Mouse (Mus musculus): ENCODE data around the gene Cpsf6. TPM values are rescaled to one million over a fixed set of nuclear protein-coding genes. Genes with fewer than 3 reads are reported as not detected.

Gene Cpsf6
- polyA plus RNA-seq, 1 experiment from 2014 or later, result 140 TPM

DNA sequence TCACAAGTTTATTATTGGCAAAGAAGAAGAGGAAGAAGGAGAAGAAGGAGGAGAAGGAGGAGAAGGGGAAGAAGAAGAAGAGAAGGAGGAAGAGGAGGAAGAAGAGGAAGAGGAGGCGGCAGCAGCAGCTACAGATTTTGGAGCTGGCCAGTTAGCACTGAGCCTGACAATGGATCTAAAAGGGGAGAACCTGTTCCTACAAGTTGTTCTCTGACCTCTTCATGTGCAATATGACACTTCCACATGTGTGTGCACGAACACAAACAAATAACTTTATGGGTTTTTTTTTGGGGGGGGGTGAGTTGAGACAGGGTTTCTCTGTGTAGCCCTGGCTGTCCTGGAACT is 5.2 kb upstream of the Cpsf6 start:
- no peak overlapping the region for H3K4me2 ChIP-seq (ENCODE audit: low read length)
- 89% methylated on average over 2 of the region's 2 CpGs for WGBS
- no peaks in the 10 kb centered on the region for H3K27me3 ChIP-seq (ENCODE audit: control insufficient read depth, insufficient read depth, low read depth, low read length)
- H3K4me1 ChIP-seq (ENCODE audit: control insufficient read depth, insufficient read depth, low read length), result no peaks in the 10 kb centered on the region
- H3K9ac ChIP-seq (ENCODE audit: low read depth, low read length), result no peak overlapping the region
- H3K27ac ChIP-seq (ENCODE audit: low read length), result no peak overlapping the region
- no peaks in the 10 kb centered on the region for H3K9me3 ChIP-seq (replicated peaks; ENCODE audit: control insufficient read depth, low read length, poor library complexity, severe bottlenecking)
- no peaks in the 10 kb centered on the region for H3K36me3 ChIP-seq (ENCODE audit: control insufficient read depth, insufficient read depth, low read length)
- no peak overlapping the region for H3K4me3 ChIP-seq (ENCODE audit: low read depth, low read length)
- ATAC-seq, result no peak

DNA sequence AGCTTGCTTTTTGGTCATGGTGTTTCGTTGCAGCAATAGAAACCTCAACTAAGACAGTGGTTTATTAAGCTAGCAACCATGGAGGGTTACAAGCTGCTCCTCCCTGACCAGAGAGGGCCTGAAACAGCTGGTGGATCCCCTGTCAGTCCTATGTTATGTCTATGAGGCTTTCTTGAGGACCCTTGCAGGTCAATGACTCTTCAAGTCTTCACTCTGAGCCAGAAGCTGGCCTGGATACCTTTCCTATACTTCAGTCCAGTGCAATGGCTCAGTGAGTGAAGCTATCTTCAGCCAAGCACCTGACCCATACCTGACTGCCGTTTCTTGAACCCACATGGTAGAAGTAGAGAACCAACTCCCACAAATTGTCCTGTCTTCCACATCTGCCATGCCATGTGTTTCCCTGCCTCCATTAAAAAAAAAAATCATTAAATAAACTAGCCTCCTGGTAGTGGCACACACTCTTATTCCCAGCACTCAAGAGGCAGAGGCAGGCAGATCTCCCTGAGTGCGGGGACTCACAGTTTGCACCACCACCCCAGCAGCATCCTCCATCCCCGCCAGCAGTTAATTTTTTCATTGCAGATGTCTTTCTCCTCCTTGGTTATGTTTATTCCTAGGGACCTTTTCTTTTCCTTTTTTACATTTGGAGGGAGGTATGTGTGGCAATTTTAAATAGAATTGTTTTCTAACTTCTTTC is 4.7 kb upstream of the Cpsf6 start:
- Histone ChIP-seq H3K9me3 (replicated peaks; ENCODE audit: control insufficient read depth, low read length, poor library complexity, severe bottlenecking) (no peaks in the 10 kb centered on the region), H3K27ac (ENCODE audit: low read length) (no peak overlapping the region), H3K4me3 (ENCODE audit: low read depth, low read length) (no peak overlapping the region), H3K9ac (ENCODE audit: low read depth, low read length) (no peak overlapping the region), H3K4me1 (ENCODE audit: control insufficient read depth, insufficient read depth, low read length) (no peaks in the 10 kb centered on the region), H3K36me3 (ENCODE audit: control insufficient read depth, insufficient read depth, low read length) (no peaks in the 10 kb centered on the region), H3K27me3 (ENCODE audit: control insufficient read depth, insufficient read depth, low read depth, low read length) (no peaks in the 10 kb centered on the region), H3K4me2 (ENCODE audit: low read length) (no peak overlapping the region)
- no peak for ATAC-seq
- WGBS, result 88% methylated on average over 4 of the region's 4 CpGs

DNA sequence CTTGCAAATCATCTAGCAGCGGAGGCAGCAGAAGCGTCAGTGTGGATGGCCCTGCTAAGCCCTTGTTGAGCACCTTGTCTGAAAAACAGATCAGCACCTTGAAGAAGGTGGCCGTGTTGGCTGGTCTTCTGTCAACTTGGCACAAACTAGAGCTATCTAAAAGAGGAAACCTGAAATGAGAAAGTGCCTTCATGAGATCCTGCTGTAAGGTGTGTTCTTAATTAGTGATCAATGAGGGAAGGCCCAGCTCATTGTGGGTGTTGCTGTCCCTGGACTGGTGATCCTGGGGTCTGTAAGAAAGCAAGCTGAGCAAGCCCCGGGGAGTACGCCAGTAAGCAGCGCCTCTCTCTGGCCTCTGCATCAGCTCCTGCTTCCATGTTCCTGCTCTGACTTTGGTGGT is 4.1 kb upstream of the Cpsf6 start:
- ATAC-seq, result no peak
- Histone ChIP-seq H3K27me3 (ENCODE audit: control insufficient read depth, insufficient read depth, low read depth, low read length) (no peaks in the 10 kb centered on the region), H3K4me3 (ENCODE audit: low read depth, low read length) (no peak overlapping the region), H3K27ac (ENCODE audit: low read length) (no peak overlapping the region), H3K4me1 (ENCODE audit: control insufficient read depth, insufficient read depth, low read length) (no peaks in the 10 kb centered on the region), H3K36me3 (ENCODE audit: control insufficient read depth, insufficient read depth, low read length) (no peaks in the 10 kb centered on the region), H3K9ac (ENCODE audit: low read depth, low read length) (no peak overlapping the region), H3K4me2 (ENCODE audit: low read length) (no peak overlapping the region), H3K9me3 (replicated peaks; ENCODE audit: control insufficient read depth, low read length, poor library complexity, severe bottlenecking) (no peaks in the 10 kb centered on the region)
- 69% methylated on average over 6 of the region's 6 CpGs for WGBS

DNA sequence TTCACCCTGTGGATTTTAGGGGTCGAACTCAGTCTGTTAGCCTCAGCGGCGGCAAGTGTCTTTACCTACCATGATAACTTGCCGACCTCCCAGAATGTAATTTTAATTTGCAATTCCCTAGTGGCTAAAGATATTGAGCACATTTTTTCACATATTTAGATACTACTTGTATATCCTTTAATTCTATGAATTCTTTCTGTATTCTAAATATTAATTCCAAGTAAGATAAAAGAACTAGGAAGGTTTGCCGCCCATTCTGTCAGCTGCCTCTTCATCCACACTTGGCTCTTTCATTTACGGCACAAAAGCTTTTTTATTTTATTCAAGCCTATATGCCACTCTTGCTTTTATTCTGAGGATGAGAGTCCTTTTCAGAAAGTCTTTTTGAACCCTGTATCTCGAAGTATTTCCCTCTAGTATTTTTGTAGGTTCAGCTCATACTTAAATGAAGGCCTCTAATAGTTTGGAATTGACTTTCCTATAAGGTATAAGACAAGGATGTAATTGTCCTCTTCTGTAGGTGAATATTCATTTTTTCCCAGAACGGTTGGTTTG is 3.3 kb upstream of the Cpsf6 start:
- H3K9me3 ChIP-seq (replicated peaks; ENCODE audit: control insufficient read depth, low read length, poor library complexity, severe bottlenecking), result no peaks in the 10 kb centered on the region
- no peaks in the 10 kb centered on the region for H3K27me3 ChIP-seq (ENCODE audit: control insufficient read depth, insufficient read depth, low read depth, low read length)
- no peaks in the 10 kb centered on the region for H3K36me3 ChIP-seq (ENCODE audit: control insufficient read depth, insufficient read depth, low read length)
- no peaks in the 10 kb centered on the region for H3K4me1 ChIP-seq (ENCODE audit: control insufficient read depth, insufficient read depth, low read length)
- H3K27ac ChIP-seq (ENCODE audit: low read length), result no peak overlapping the region
- no peak overlapping the region for H3K4me2 ChIP-seq (ENCODE audit: low read length)
- no peak for ATAC-seq
- H3K9ac ChIP-seq (ENCODE audit: low read depth, low read length), result no peak overlapping the region
- 59% methylated on average over 8 of the region's 8 CpGs for WGBS
- H3K4me3 ChIP-seq (ENCODE audit: low read depth, low read length), result no peak overlapping the region

DNA sequence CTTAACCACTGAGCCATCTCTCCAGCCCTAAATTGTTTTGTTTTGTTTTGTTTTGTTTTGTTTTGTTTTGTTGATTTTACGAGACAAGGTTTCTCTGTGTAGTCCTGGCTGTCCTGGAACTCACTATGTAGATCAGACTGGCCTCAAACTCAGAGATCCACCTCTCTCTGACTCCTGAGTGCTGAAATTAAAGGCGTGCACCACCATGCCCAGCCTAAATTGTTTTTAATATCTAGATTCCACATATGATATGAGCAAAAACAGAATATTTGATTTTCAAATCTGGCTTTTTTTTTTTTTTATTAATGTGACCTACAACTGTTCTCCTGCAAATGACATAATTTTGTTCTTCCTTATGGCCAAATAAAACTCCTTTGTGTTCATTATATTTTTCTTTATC is 2.3 kb upstream of the Cpsf6 start:
- 82% methylated on average over 2 of the region's 2 CpGs for WGBS
- Histone ChIP-seq H3K27ac (ENCODE audit: low read length) (no peak overlapping the region), H3K4me1 (ENCODE audit: control insufficient read depth, insufficient read depth, low read length) (0 out of 2 replicates have a peak, but pooled peaks cover 4% of the 10 kb centered on the region), H3K4me3 (ENCODE audit: low read depth, low read length) (no peak overlapping the region), H3K9ac (ENCODE audit: low read depth, low read length) (no peak overlapping the region), H3K9me3 (replicated peaks; ENCODE audit: control insufficient read depth, low read length, poor library complexity, severe bottlenecking) (no peaks in the 10 kb centered on the region), H3K4me2 (ENCODE audit: low read length) (no peak overlapping the region), H3K27me3 (ENCODE audit: control insufficient read depth, insufficient read depth, low read depth, low read length) (no peaks in the 10 kb centered on the region), H3K36me3 (ENCODE audit: control insufficient read depth, insufficient read depth, low read length) (no peaks in the 10 kb centered on the region)
- no peak for ATAC-seq

DNA sequence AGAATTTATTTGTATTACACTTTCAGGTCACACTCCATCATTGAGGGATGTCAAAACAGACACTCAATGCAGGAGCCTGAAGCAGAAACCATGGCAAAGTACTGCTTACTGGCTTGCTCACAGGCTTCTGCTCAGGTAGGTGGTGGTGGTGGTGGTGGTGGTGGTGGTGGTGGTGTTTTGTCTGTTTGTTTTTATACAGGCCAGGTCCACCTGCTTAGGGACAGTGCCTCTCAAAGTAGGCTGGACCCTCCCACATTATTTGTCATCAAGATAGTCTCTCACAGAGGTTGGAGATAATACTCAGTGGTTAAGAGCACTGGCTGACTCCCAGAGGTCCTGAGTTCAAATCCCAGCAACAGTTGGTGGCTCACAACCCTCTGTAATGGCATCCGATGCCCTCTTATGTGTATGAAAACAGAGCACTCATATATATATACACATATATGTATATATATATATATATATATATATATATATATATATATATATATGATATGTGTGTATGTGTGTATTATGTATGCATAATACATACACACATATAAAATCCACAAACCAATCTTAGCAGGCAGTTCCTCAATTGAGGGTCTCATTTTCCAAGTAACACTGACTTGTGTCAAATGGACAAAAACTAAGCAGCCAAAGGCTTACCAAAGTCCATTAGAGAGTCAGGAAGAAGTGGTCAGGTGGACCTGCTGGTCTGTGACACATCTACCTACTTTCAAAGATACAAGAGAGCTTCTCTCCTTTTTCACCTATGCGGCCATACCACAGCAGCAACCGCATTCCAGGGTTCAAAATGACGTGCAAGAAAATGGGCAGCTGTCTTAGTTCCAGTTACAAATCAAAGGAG is 1.1 kb upstream of the Cpsf6 start:
- 95% methylated on average over 4 of the region's 4 CpGs for WGBS
- H3K27me3 ChIP-seq (ENCODE audit: control insufficient read depth, insufficient read depth, low read depth, low read length), result no peaks in the 10 kb centered on the region
- ATAC-seq, result no peak

DNA sequence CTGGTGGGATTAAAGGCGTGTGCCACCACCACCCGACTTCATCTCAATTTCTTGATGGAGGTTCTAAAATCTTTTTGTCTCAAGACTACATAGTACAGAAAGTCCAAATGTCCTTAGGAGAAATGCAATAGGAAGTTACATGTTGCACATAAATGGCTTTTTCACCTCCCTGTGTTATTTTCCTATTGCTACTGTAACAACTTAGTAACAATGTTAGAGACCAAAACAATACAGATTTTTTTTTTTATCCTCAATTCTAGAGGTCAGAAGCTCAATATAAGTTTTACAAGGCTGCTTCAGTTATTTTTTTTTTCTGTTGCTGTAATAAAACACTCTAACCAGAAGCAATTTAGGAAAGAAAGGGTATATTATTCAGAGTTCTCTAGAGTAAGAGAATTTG is 374 bp downstream of the Cpsf6 start:
- WGBS, result 86% methylated on average over 2 of the region's 2 CpGs
- Histone ChIP-seq H3K9ac (ENCODE audit: low read depth, low read length) (no peak overlapping the region), H3K4me2 (ENCODE audit: low read length) (no peak overlapping the region), H3K27me3 (ENCODE audit: control insufficient read depth, insufficient read depth, low read depth, low read length) (no peaks in the 10 kb centered on the region), H3K36me3 (ENCODE audit: control insufficient read depth, insufficient read depth, low read length) (no peaks in the 10 kb centered on the region), H3K4me3 (ENCODE audit: low read depth, low read length) (no peak overlapping the region), H3K4me1 (ENCODE audit: control insufficient read depth, insufficient read depth, low read length) (peaks cover 12% of the 10 kb centered on the region), H3K9me3 (replicated peaks; ENCODE audit: control insufficient read depth, low read length, poor library complexity, severe bottlenecking) (no peaks in the 10 kb centered on the region), H3K27ac (ENCODE audit: low read length) (no peak overlapping the region)
- ATAC-seq, result no peak

More for the DNA sequence above, 1.1 kb upstream of the Cpsf6 start:
- H3K27ac ChIP-seq (ENCODE audit: low read length), result no peak overlapping the region
- H3K4me1 ChIP-seq (ENCODE audit: control insufficient read depth, insufficient read depth, low read length), result 0 out of 2 replicates have a peak, but pooled peaks cover 4% of the 10 kb centered on the region
- no peak overlapping the region for H3K4me2 ChIP-seq (ENCODE audit: low read length)
- no peaks in the 10 kb centered on the region for H3K36me3 ChIP-seq (ENCODE audit: control insufficient read depth, insufficient read depth, low read length)
- no peak overlapping the region for H3K9ac ChIP-seq (ENCODE audit: low read depth, low read length)
- H3K4me3 ChIP-seq (ENCODE audit: low read depth, low read length), result no peak overlapping the region
- no peaks in the 10 kb centered on the region for H3K9me3 ChIP-seq (replicated peaks; ENCODE audit: control insufficient read depth, low read length, poor library complexity, severe bottlenecking)

DNA sequence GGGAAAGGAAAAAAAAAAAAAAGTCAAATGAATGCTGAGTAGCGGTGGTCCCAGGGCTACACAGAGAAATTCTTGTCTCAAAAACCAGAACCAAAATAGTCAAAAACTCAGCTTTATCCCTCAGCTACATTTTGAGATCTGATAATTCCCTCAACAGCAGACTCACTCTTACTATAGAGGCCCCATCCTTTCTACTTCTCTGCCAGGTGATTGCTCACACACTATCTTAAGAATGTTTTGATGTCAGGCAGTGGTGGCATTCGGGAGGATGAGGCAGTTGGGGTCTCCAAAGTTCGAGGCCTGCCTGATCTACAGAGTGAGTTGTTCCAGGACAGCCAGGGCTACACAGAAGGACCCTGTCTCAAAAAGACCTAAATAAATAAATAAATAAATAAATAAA is 1.2 kb downstream of the Cpsf6 start:
- WGBS, result 97% methylated on average over 3 of the region's 3 CpGs
- H3K9me3 ChIP-seq (replicated peaks; ENCODE audit: control insufficient read depth, low read length, poor library complexity, severe bottlenecking), result no peaks in the 10 kb centered on the region
- H3K4me2 ChIP-seq (ENCODE audit: low read length), result no peak overlapping the region
- no peaks in the 10 kb centered on the region for H3K36me3 ChIP-seq (ENCODE audit: control insufficient read depth, insufficient read depth, low read length)
- no peak overlapping the region for H3K4me3 ChIP-seq (ENCODE audit: low read depth, low read length)
- H3K4me1 ChIP-seq (ENCODE audit: control insufficient read depth, insufficient read depth, low read length), result peaks cover 16% of the 10 kb centered on the region
- H3K27ac ChIP-seq (ENCODE audit: low read length), result no peak overlapping the region
- H3K9ac ChIP-seq (ENCODE audit: low read depth, low read length), result no peak overlapping the region
- H3K27me3 ChIP-seq (ENCODE audit: control insufficient read depth, insufficient read depth, low read depth, low read length), result no peaks in the 10 kb centered on the region
- ATAC-seq, result no peak

DNA sequence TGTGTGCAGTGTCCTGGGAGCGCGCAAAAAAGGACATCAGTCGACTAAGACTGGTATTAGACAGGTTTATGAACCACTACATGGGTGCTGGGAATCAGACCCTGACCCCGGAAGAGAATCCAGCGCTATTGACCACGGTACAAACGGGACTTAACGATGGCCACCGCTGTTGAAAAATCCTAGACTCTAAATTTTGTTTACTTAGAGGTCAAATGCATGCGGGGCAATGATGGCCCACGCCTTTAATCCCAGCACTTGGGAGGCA is 1.6 kb downstream of the Cpsf6 start:
- no peak for ATAC-seq
- Histone ChIP-seq H3K36me3 (ENCODE audit: control insufficient read depth, insufficient read depth, low read length) (no peaks in the 10 kb centered on the region), H3K27me3 (ENCODE audit: control insufficient read depth, insufficient read depth, low read depth, low read length) (no peaks in the 10 kb centered on the region), H3K4me2 (ENCODE audit: low read length) (no peak overlapping the region), H3K4me3 (ENCODE audit: low read depth, low read length) (no peak overlapping the region), H3K9me3 (replicated peaks; ENCODE audit: control insufficient read depth, low read length, poor library complexity, severe bottlenecking) (no peaks in the 10 kb centered on the region), H3K9ac (ENCODE audit: low read depth, low read length) (no peak overlapping the region), H3K27ac (ENCODE audit: low read length) (no peak overlapping the region), H3K4me1 (ENCODE audit: control insufficient read depth, insufficient read depth, low read length) (peaks cover 16% of the 10 kb centered on the region)
- WGBS, result 95% methylated on average over 11 of the region's 11 CpGs
